Mouse (Mus musculus) midbrain, postnatal 0 days (tissue): ENCODE results near the gene Oit3. TPM values are rescaled to one million over a fixed set of nuclear protein-coding genes. Genes with fewer than 3 reads are reported as not detected.

ENCODE experiments used
- ATAC-seq: fragments of 200-750 bp; cut with Nextera tagmentation; 2 replicates; pipeline ENCODE4 v1.8.0; 2017; ENCODE audit warnings: moderate number of reproducible peaks, mild to moderate bottlenecking, moderate TSS enrichment, moderate library complexity; ENCODE audit not compliant: low FRiP score
- DNase-seq: peaks from one replicate; pipeline ENCODE4 v3.0.0-alpha.2; 2015; ENCODE audit warnings: low spot score
- H3K27ac ChIP-seq: fragments of 300-500 bp; sonication (generic); 2 replicates; pipeline ENCODE4 v1.5.1; 2014; ENCODE audit warnings: low read depth, mild to moderate bottlenecking, low read length, mixed read lengths
- H3K27me3 ChIP-seq: fragments of 300-500 bp; sonication (generic); 2 replicates; pipeline ENCODE4 v1.6.1; 2014; ENCODE audit warnings: low read length, control low read depth, mixed read lengths; ENCODE audit not compliant: insufficient read depth
- H3K36me3 ChIP-seq: fragments of 300-500 bp; sonication (generic); 2 replicates; pipeline ENCODE4 v1.6.1; 2014; ENCODE audit warnings: low read length, control low read depth, mixed read lengths; ENCODE audit not compliant: insufficient read depth
- H3K4me1 ChIP-seq: fragments of 300-500 bp; sonication (generic); 2 replicates; pipeline ENCODE4 v1.6.1; 2014; ENCODE audit warnings: mild to moderate bottlenecking, control low read depth, antibody characterized with exemption, low read length, mixed read lengths; ENCODE audit not compliant: insufficient read depth
- H3K4me2 ChIP-seq: fragments of 300-500 bp; sonication (generic); 2 replicates; pipeline ENCODE4 v1.6.1; 2014; ENCODE audit warnings: low read depth, mild to moderate bottlenecking, low read length, mixed read lengths; ENCODE audit not compliant: poor library complexity, severe bottlenecking
- H3K4me3 ChIP-seq: fragments of 300-500 bp; sonication (generic); 2 replicates; pipeline ENCODE4 v1.5.1; 2014; ENCODE audit warnings: low read depth, mild to moderate bottlenecking, low read length, moderate library complexity
- H3K9ac ChIP-seq: fragments of 300-500 bp; sonication (generic); replicated peaks from 2 replicates; pipeline ENCODE4 v1.6.1; 2014; ENCODE audit warnings: mild to moderate bottlenecking, low read length, moderate library complexity, mixed read lengths; ENCODE audit not compliant: poor library complexity, severe bottlenecking
- H3K9me3 ChIP-seq: fragments of 300-500 bp; sonication (generic); 2 replicates; pipeline ENCODE4 v1.6.1; 2016; ENCODE audit warnings: low read length, control low read depth
- CTCF ChIP-seq: IDR thresholded peaks from 2 replicates; pipeline ENCODE4 v1.5.1; 2016; ENCODE audit warnings: antibody characterized with exemption, mild to moderate bottlenecking
- WGBS: fragments of 180-500 bp; shearing (Covaris S2); extraction: QIAGEN DNeasy Blood & Tissue Kit; methylation state at CpG from one replicate; pipeline ENCODE4 v1.1.7; 2014; 5-methylcytosine and 5-hydroxymethylcytosine counted together
- polyA plus RNA-seq: library from polyadenylated mRNA; unstranded; fragments of >200 nt; fragmentation: Nextera tagmentation; extraction: Ambion mirVana; gene quantifications from 2 replicates; pipeline ENCODE4 v1.2.1, GENCODE M21; 2015
- total RNA-seq: library from RNA; depleted of rRNA; stranded (reverse); fragments of >200 nt; gene quantifications from 2 replicates; pipeline ENCODE4 v1.2.3, GENCODE M21; 2014; rRNA removed

The Oit3 gene
- total and polyA plus RNA-seq, 2 experiments from 2014 or later, result 0.05 to 0.11 TPM

- H3K4me1 ChIP-seq, result no peaks in the 10 kb centered on the region
- no peaks in the 10 kb centered on the region for H3K9me3 ChIP-seq
- no peak overlapping the region for H3K4me3 ChIP-seq
- ATAC-seq, result no peak
- H3K27ac ChIP-seq, result no peak overlapping the region
- 94% methylated on average over 4 of the region's 4 CpGs for WGBS
- peaks cover 4% of the 10 kb centered on the region; the same call in 1 of the 2 replicates for H3K36me3 ChIP-seq
- H3K27me3 ChIP-seq, result no peaks in the 10 kb centered on the region
- TF ChIP-seq CTCF, result peak; percentile 30; the same call in 1 of the 2 replicates
- DNase-seq, result no peak
- H3K4me2 ChIP-seq, result no peak overlapping the region
- H3K9ac ChIP-seq, result no peak overlapping the region
These were observed 62.9 kb downstream of the Oit3 start for GRCm38 (mm10) chr10:59378728-59379127.

GRCm38 (mm10) chr10:59377906-59378305, 63.7 kb downstream of the Oit3 start:
- no peak for TF ChIP-seq CTCF
- 95% methylated on average over 10 of the region's 10 CpGs for WGBS
- no peaks in the 10 kb centered on the region for H3K4me1 ChIP-seq
- H3K27me3 ChIP-seq, result no peaks in the 10 kb centered on the region
- H3K27ac ChIP-seq, result no peak overlapping the region
- H3K36me3 ChIP-seq, result peaks cover 9% of the 10 kb centered on the region; the same call in 1 of the 2 replicates
- no peak overlapping the region for H3K4me3 ChIP-seq
- H3K9me3 ChIP-seq, result no peaks in the 10 kb centered on the region
- no peak overlapping the region for H3K9ac ChIP-seq
- DNase-seq, result no peak
- H3K4me2 ChIP-seq, result no peak overlapping the region
- ATAC-seq, result no peak

Other genes with a start within 250 kb of the Oit3 start
- 7.3 and 12.7 TPM in 2 replicates for gene Sept10, start 219.9 kb downstream of the Oit3 start, total RNA-seq
- 8.4 and 9.5 TPM in 2 replicates for gene Sept10, start 219.9 kb downstream of the Oit3 start, polyA plus RNA-seq
- 32.3 and 34.4 TPM in 2 replicates for gene Sowahc, start 219.8 kb downstream of the Oit3 start, total RNA-seq
- 13.5 and 14.1 TPM in 2 replicates for gene Sowahc, start 219.8 kb downstream of the Oit3 start, polyA plus RNA-seq
- gene P4ha1, start 118.5 kb downstream of the Oit3 start, total RNA-seq, result 21.3 and 25.9 TPM in 2 replicates
- gene P4ha1, start 118.5 kb downstream of the Oit3 start, polyA plus RNA-seq, result 12.8 and 14.2 TPM in 2 replicates
- gene Gm10273, start 46.1 kb downstream of the Oit3 start, total RNA-seq, result 4.3 and 6.9 TPM in 2 replicates
- 5.9 and 7.7 TPM in 2 replicates for gene Gm10273, start 46.1 kb downstream of the Oit3 start, polyA plus RNA-seq
- gene Pla2g12b, start 38.1 kb downstream of the Oit3 start, total RNA-seq, result not detected in 2 replicates
- not detected in 2 replicates for gene Pla2g12b, start 38.1 kb downstream of the Oit3 start, polyA plus RNA-seq
- gene Gm10322, start 174.3 kb upstream of the Oit3 start, total RNA-seq, result not detected in 2 replicates
- not detected in 2 replicates for gene Gm10322, start 174.3 kb upstream of the Oit3 start, polyA plus RNA-seq
- gene Mcu, start 174.9 kb upstream of the Oit3 start, total RNA-seq, result 39.4 and 39.7 TPM in 2 replicates
- gene Mcu, start 174.9 kb upstream of the Oit3 start, polyA plus RNA-seq, result 45.8 and 46.1 TPM in 2 replicates